Comparison of ENCODE assay signal across 11 mouse cellular contexts in genomic region chr10:116270646-116271469, GRCm38 (mm10). TPM values are rescaled to one million over a fixed set of nuclear protein-coding genes. Genes with fewer than 3 reads are reported as not detected.
A peak's percentile ranks its signal among the peaks of the same experiment; 100 is the strongest.
DNase-seq lines count a peak whose midpoint lies in the region; ATAC-seq and TF ChIP-seq lines count a peak whose summit lies in the region.
"Had no signal": no experiment of that assay in that cellular context is flagged by ENCODE, and none has a peak within 500 bp of the region (broad histone marks: within the 10 kb centered on the region; RNA-seq: fewer than 3 reads in every experiment).

No protein-coding gene starts in this region.

- 0 out of 2 replicates have a peak, but pooled peaks cover 4% of the 10 kb centered on the region for H3K4me1 ChIP-seq in hindbrain, embryonic 13.5 days (replicated peaks)
- 0 out of 2 replicates have a peak, but pooled peaks cover 4% of the 10 kb centered on the region for H3K4me1 ChIP-seq in hindbrain, embryonic 10.5 days (replicated peaks)
- no peaks in the 10 kb centered on the region; the same call in none of the 2 replicates for H3K4me1 ChIP-seq in testis, adult 2 months (ENCODE audit: control insufficient read depth, insufficient read depth, low read length)
- peaks cover 12% of the 10 kb centered on the region; the same call in 1 of the 2 replicates for H3K4me1 ChIP-seq in kidney, postnatal 0 days (replicated peaks; ENCODE audit: insufficient read depth, low read length)

- no peak for ATAC-seq in hindbrain, embryonic 13.5 days (ENCODE audit: low FRiP score)
- ATAC-seq in kidney, postnatal 0 days (replicated peaks; ENCODE audit: low FRiP score, low read depth), result peak; percentile 53; the same call in 1 of the 2 replicates

- no peak overlapping the region for H3K4me2 ChIP-seq in hindbrain, embryonic 13.5 days
- H3K4me2 ChIP-seq in kidney, postnatal 0 days (ENCODE audit: low read length), result no peak overlapping the region

- H3K9ac ChIP-seq in hindbrain, embryonic 13.5 days, result no peak overlapping the region
- no peak overlapping the region for H3K9ac ChIP-seq in kidney, postnatal 0 days (ENCODE audit: low read depth, low read length)

- no peaks in the 10 kb centered on the region for H3K9me3 ChIP-seq in hindbrain, embryonic 13.5 days
- no peaks in the 10 kb centered on the region for H3K9me3 ChIP-seq in hindbrain, embryonic 10.5 days
- no peaks in the 10 kb centered on the region for H3K9me3 ChIP-seq in kidney, postnatal 0 days (replicated peaks; ENCODE audit: low read length)

- no peak overlapping the region for H3K4me3 ChIP-seq in hindbrain, embryonic 13.5 days
- no peak overlapping the region for H3K4me3 ChIP-seq in hindbrain, embryonic 10.5 days
- H3K4me3 ChIP-seq in testis, adult 2 months (ENCODE audit: control insufficient read depth, low read depth, low read length), result no peak overlapping the region
- H3K4me3 ChIP-seq in kidney, postnatal 0 days (replicated peaks; ENCODE audit: low read depth, low read length), result no peak overlapping the region
- H3K4me3 ChIP-seq: myocyte had no signal

- H3K36me3 ChIP-seq in hindbrain, embryonic 13.5 days, result no peaks in the 10 kb centered on the region
- H3K36me3 ChIP-seq in hindbrain, embryonic 10.5 days, result no peaks in the 10 kb centered on the region
- H3K36me3 ChIP-seq in testis, adult 2 months (ENCODE audit: control insufficient read depth, insufficient read depth, low read length), result no peaks in the 10 kb centered on the region
- H3K36me3 ChIP-seq in kidney, postnatal 0 days (ENCODE audit: insufficient read depth, low read length), result no peaks in the 10 kb centered on the region

- 0 out of 2 replicates have a peak overlapping the region, but pooled peaks have one; percentile 40 for H3K27ac ChIP-seq in hindbrain, embryonic 13.5 days
- H3K27ac ChIP-seq in hindbrain, embryonic 10.5 days, result no peak overlapping the region
- peak overlapping the region; percentile 47; the same call in 1 of the 2 replicates for H3K27ac ChIP-seq in testis, adult 2 months (ENCODE audit: control insufficient read depth, insufficient read depth, low read depth, low read length)
- H3K27ac ChIP-seq in kidney, postnatal 0 days, result peak overlapping the region; percentile 71

- no peak for TF ChIP-seq POLR2A in testis, adult 2 months (IDR thresholded peaks at IDR 0.05; ENCODE audit: control insufficient read depth, low read depth, low read length)

- TF ChIP-seq CTCF in testis, adult 2 months (IDR thresholded peaks at IDR 0.05; ENCODE audit: control insufficient read depth, insufficient read depth, insufficient replicate concordance, low read depth, low read length), result no peak
- no peak for TF ChIP-seq CTCF in kidney, postnatal 0 days (IDR thresholded peaks at IDR 0.05; ENCODE audit: low read depth)

- 80% methylated on average over 12 of the region's 12 CpGs for WGBS in hindbrain, embryonic 13.5 days
- WGBS in hindbrain, embryonic 10.5 days, result 80% methylated on average over 12 of the region's 12 CpGs
- WGBS in kidney, postnatal 0 days, result 49% methylated on average over 12 of the region's 12 CpGs

- DNase-seq in hindbrain, embryonic 10.5 days (ENCODE audit: low spot score), result no peak
- DNase-seq in testis, postnatal 10 days (ENCODE audit: low spot score), result no peak
- peak; percentile 36 for DNase-seq in kidney, postnatal 0 days (ENCODE audit: low spot score)
- no peak for DNase-seq in right cerebral cortex, adult 18-20 months
- DNase-seq in ovary, postnatal 36 days (ENCODE audit: low spot score), result no peak
- no peak for DNase-seq in T-cell, adult 2 months (ENCODE audit: low spot score)
- DNase-seq: cerebellum, postnatal 10 days had no signal

- no peaks in the 10 kb centered on the region for H3K27me3 ChIP-seq in hindbrain, embryonic 13.5 days
- H3K27me3 ChIP-seq in hindbrain, embryonic 10.5 days (ENCODE audit: insufficient read depth, poor library complexity, severe bottlenecking), result no peaks in the 10 kb centered on the region
- no peaks in the 10 kb centered on the region for H3K27me3 ChIP-seq in testis, adult 2 months (ENCODE audit: control insufficient read depth, insufficient read depth, low read length)
- no peaks in the 10 kb centered on the region for H3K27me3 ChIP-seq in kidney, postnatal 0 days (ENCODE audit: insufficient read depth, low read length)
- H3K27me3 ChIP-seq: CH12.LX had no signal

RNA-seq across cellular contexts. Expression of gene Ptprb, which starts 4.5 kb away (rescaled TPM):
- polyA plus RNA-seq in hindbrain, embryonic 13.5 days (2015; fragmentation: Nextera tagmentation; extraction: Ambion mirVana), result 3.0 and 3.4 TPM in 2 replicates
- polyA plus RNA-seq in hindbrain, embryonic 10.5 days (2016; fragmentation: Nextera tagmentation; extraction: Ambion mirVana), result 2.1 and 2.2 TPM in 2 replicates
- polyA plus RNA-seq in testis, adult 2 months (2012; rRNA removed), result 0.91 and 1.0 TPM in 2 replicates
- 5.5 and 6.4 TPM in 2 replicates for polyA plus RNA-seq in kidney, postnatal 0 days (2015; fragmentation: Nextera tagmentation; extraction: Ambion mirVana)
